Mouse (Mus musculus) heart, embryonic 14.5 days (tissue): ENCODE measurements around the gene Cnnm4. TPM values are rescaled to one million over a fixed set of nuclear protein-coding genes. Genes with fewer than 3 reads are reported as not detected.
A peak's percentile ranks its signal among the peaks of the same experiment; 100 is the strongest.

ENCODE experiments used
- ATAC-seq: fragments of 200-750 bp; cut with Nextera tagmentation; 2 replicates; pipeline ENCODE4 v1.8.0; 2017; ENCODE audit warnings: low read depth, moderate TSS enrichment; ENCODE audit not compliant: insufficient number of reproducible peaks, insufficient read depth, low FRiP score
- H3K27ac ChIP-seq, 2 experiments: fragments of 200-500 bp in 1 of 2; fragments of 300-500 bp in 1 of 2; sonication (generic) in 1 of 2; replicated peaks in 1 of 2; 2 replicates each; pipeline ENCODE4 v1.5.1; 2012 to 2014; ENCODE audit warnings: low read depth in 2 of 2, low read length in 2 of 2, control low read depth in 1 of 2, mild to moderate bottlenecking in 1 of 2, mixed read lengths in 1 of 2; ENCODE audit not compliant: control insufficient read depth in 1 of 2, insufficient read depth in 1 of 2
- H3K27me3 ChIP-seq: fragments of 300-500 bp; sonication (generic); 2 replicates; pipeline ENCODE4 v1.6.1; 2014; ENCODE audit warnings: mild to moderate bottlenecking, low read length, control low read depth; ENCODE audit not compliant: control insufficient read depth, insufficient read depth
- H3K36me3 ChIP-seq: fragments of 300-500 bp; sonication (generic); 2 replicates; pipeline ENCODE4 v1.6.1; 2014; ENCODE audit warnings: mild to moderate bottlenecking, control low read depth, low read length, mixed read lengths; ENCODE audit not compliant: control insufficient read depth, insufficient read depth
- H3K4me1 ChIP-seq, 2 experiments: fragments of 200-500 bp in 1 of 2; fragments of 300-500 bp in 1 of 2; sonication (generic) in 1 of 2; 2 replicates each; pipeline ENCODE4 v1.6.1; 2012 to 2014; ENCODE audit warnings: low read length in 2 of 2, control low read depth in 1 of 2, mixed read lengths in 1 of 2; ENCODE audit not compliant: control insufficient read depth in 2 of 2, insufficient read depth in 2 of 2
- H3K4me2 ChIP-seq: fragments of 300-500 bp; sonication (generic); 2 replicates; pipeline ENCODE4 v1.6.1; 2014; ENCODE audit warnings: mild to moderate bottlenecking, low read length
- H3K4me3 ChIP-seq, 2 experiments: fragments of 200-500 bp in 1 of 2; fragments of 300-500 bp in 1 of 2; sonication (generic) in 1 of 2; 2 replicates each; pipeline ENCODE4 v1.5.1; 2012 to 2014; ENCODE audit warnings: low read length in 2 of 2, mild to moderate bottlenecking in 2 of 2, control low read depth in 1 of 2, low read depth in 1 of 2, moderate library complexity in 1 of 2; ENCODE audit not compliant: control insufficient read depth in 1 of 2, insufficient read depth in 1 of 2
- H3K9ac ChIP-seq: fragments of 300-500 bp; sonication (generic); 2 replicates; pipeline ENCODE4 v1.6.1; 2014; ENCODE audit warnings: mild to moderate bottlenecking, low read length
- H3K9me3 ChIP-seq: fragments of 300-500 bp; sonication (generic); 2 replicates; pipeline ENCODE4 v1.6.1; 2016; ENCODE audit warnings: low read length, control low read depth; ENCODE audit not compliant: control insufficient read depth
- WGBS: fragments of 180-500 bp; shearing (Covaris S2); extraction: QIAGEN DNeasy Blood & Tissue Kit; methylation state at CpG from one replicate; pipeline ENCODE4 v1.1.7; 2014; 5-methylcytosine and 5-hydroxymethylcytosine counted together
- polyA plus RNA-seq: library from polyadenylated mRNA; unstranded; fragments of >200 nt; fragmentation: Nextera tagmentation; extraction: Ambion mirVana; gene quantifications from 2 replicates; pipeline ENCODE4 v1.2.1, GENCODE M21; 2014

Cnnm4 gene
- polyA plus RNA-seq, 1 experiment from 2014 or later, result 5.9 TPM

- no peak for ATAC-seq
- H3K9me3 ChIP-seq, result no peaks in the 10 kb centered on the region
- H3K36me3 ChIP-seq, result no peaks in the 10 kb centered on the region
- WGBS, result 68% methylated on average over 10 of the region's 10 CpGs
- H3K27ac ChIP-seq, result no peak overlapping the region
- H3K4me3 ChIP-seq, result peak overlapping the region in 1 of 2 experiments; percentile 9; a peak in 1 of 4 replicates
- no peaks in the 10 kb centered on the region for H3K27me3 ChIP-seq
- peaks cover 24 to 46% of the 10 kb centered on the region in 2 experiments for H3K4me1 ChIP-seq
- peak overlapping the region; percentile 92 for H3K4me2 ChIP-seq
- H3K9ac ChIP-seq, result 0 out of 2 replicates have a peak overlapping the region, but pooled peaks have one; percentile 5
These were observed 1.9 kb downstream of the Cnnm4 start for GRCm38 (mm10) chr1:36473211-36473780.

- Histone ChIP-seq H3K36me3 (no peaks in the 10 kb centered on the region), H3K27me3 (no peaks in the 10 kb centered on the region), H3K4me1 (peaks cover 24 to 48% of the 10 kb centered on the region in 2 experiments), H3K9ac (peak overlapping the region; percentile 38; the same call in 1 of the 2 replicates), H3K9me3 (no peaks in the 10 kb centered on the region), H3K4me2 (peak overlapping the region; percentile 92), H3K4me3 (no peak overlapping the region), H3K27ac (no peak overlapping the region)
- 60% methylated on average over 3 of the region's 3 CpGs for WGBS
- no peak for ATAC-seq
These were observed 3.2 kb downstream of the Cnnm4 start for GRCm38 (mm10) chr1:36474646-36475045.

- 67% methylated on average over 8 of the region's 8 CpGs for WGBS
- Histone ChIP-seq H3K9ac (peak overlapping the region; percentile 38; the same call in 1 of the 2 replicates), H3K27ac (no peak overlapping the region), H3K36me3 (no peaks in the 10 kb centered on the region), H3K27me3 (no peaks in the 10 kb centered on the region), H3K4me2 (peak overlapping the region; percentile 92; the same call in 1 of the 2 replicates), H3K4me3 (no peak overlapping the region), H3K9me3 (no peaks in the 10 kb centered on the region), H3K4me1 (peaks cover 24 to 48% of the 10 kb centered on the region in 2 experiments)
- ATAC-seq, result no peak
These were observed 4.2 kb downstream of the Cnnm4 start for GRCm38 (mm10) chr1:36475480-36476110.

GRCm38 (mm10) chr1:36476426-36476825 lies 5.0 kb downstream of the Cnnm4 start:
- Histone ChIP-seq H3K4me3 (no peak overlapping the region), H3K27me3 (no peaks in the 10 kb centered on the region), H3K9me3 (no peaks in the 10 kb centered on the region), H3K9ac (no peak overlapping the region), H3K27ac (no peak overlapping the region), H3K36me3 (no peaks in the 10 kb centered on the region), H3K4me1 (peaks cover 24 to 48% of the 10 kb centered on the region in 2 experiments), H3K4me2 (no peak overlapping the region)
- no peak for ATAC-seq
- WGBS, result 84% methylated on average over 7 of the region's 7 CpGs

GRCm38 (mm10) chr1:36478343-36478795 lies 6.9 kb downstream of the Cnnm4 start:
- no peak overlapping the region for H3K4me2 ChIP-seq
- no peaks in the 10 kb centered on the region for H3K27me3 ChIP-seq
- H3K27ac ChIP-seq, result no peak overlapping the region
- 56% methylated on average over 2 of the region's 2 CpGs for WGBS
- no peaks in the 10 kb centered on the region for H3K9me3 ChIP-seq
- no peak for ATAC-seq
- H3K4me3 ChIP-seq, result no peak overlapping the region
- peaks cover 11 to 31% of the 10 kb centered on the region in 2 experiments for H3K4me1 ChIP-seq
- no peak overlapping the region for H3K9ac ChIP-seq
- no peaks in the 10 kb centered on the region for H3K36me3 ChIP-seq

- Histone ChIP-seq H3K4me2 (no peak overlapping the region), H3K36me3 (no peaks in the 10 kb centered on the region), H3K27me3 (no peaks in the 10 kb centered on the region), H3K9ac (no peak overlapping the region), H3K9me3 (no peaks in the 10 kb centered on the region), H3K4me3 (no peak overlapping the region), H3K27ac (no peak overlapping the region), H3K4me1 (peaks cover 0 to 13% of the 10 kb centered on the region in 2 experiments)
- 73% methylated on average over 12 of the region's 12 CpGs for WGBS
- ATAC-seq, result 0 out of 2 replicates have a peak, but pooled peaks have one; percentile 47
These were observed 8.8 kb downstream of the Cnnm4 start for GRCm38 (mm10) chr1:36479903-36480899.

GRCm38 (mm10) chr1:36483825-36484224 lies 12.4 kb downstream of the Cnnm4 start:
- H3K4me2 ChIP-seq, result no peak overlapping the region
- no peak overlapping the region for H3K4me3 ChIP-seq
- no peaks in the 10 kb centered on the region for H3K9me3 ChIP-seq
- H3K9ac ChIP-seq, result no peak overlapping the region
- no peaks in the 10 kb centered on the region for H3K36me3 ChIP-seq
- H3K4me1 ChIP-seq, result no peaks in the 10 kb centered on the region; a peak in 1 of 4 replicates
- no peaks in the 10 kb centered on the region for H3K27me3 ChIP-seq
- ATAC-seq, result no peak
- 59% methylated on average over 4 of the region's 4 CpGs for WGBS
- H3K27ac ChIP-seq, result no peak overlapping the region
